Mouse (Mus musculus): ENCODE measurements around the gene Gaa. TPM values are rescaled to one million over a fixed set of nuclear protein-coding genes. Genes with fewer than 3 reads are reported as not detected.
"Not testable (repeated sequence)": the region's sequence is repeated elsewhere in the genome, so short reads cannot be mapped to it uniquely, and the experiment has no call there.

Gene Gaa
- polyA plus RNA-seq, 1 experiment from 2014 or later, result 15.7 TPM

DNA sequence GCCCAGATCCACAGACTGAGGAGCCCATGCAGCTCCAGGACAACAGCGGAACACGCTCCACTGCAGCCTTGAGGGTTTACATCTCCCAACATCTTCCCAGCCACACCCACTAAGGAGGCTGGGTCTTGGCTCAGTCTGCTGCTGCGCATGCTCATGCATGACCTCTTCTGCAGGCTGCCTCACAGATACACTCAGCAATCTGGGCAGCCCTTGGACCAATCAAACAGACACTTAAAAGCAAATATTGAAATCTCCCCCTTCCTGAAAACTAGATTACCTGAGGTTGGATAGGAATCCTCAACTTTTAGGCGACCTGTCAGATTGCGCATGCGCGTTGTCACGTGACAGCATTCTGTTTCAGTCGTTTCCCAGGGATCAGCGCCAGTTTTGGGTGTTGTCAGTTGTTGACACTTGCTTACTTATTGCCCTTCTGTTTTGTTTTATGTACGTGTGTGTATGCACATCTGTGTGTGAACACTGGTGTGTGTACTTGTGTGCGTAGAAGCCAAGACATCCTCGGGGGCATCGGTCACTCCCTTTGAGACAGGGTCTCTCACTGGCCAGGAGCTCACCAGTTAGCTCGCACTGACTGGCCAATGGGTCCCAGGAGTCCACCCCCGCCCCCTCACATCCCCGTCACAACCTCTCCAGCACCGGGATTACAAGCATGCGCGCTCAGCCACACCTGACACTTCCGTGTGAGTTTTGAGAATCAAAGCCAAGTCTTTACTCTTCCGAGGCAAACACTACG is 8.9 kb upstream of the Gaa start:
- H3K4me1 ChIP-seq (ENCODE audit: control insufficient read depth, insufficient read depth, low read length), result no peaks in the 10 kb centered on the region
- H3K4me2 ChIP-seq (ENCODE audit: low read depth, low read length), result peak overlapping the region; percentile 29
- no peak overlapping the region; the same call in 1 of the 2 replicates for H3K9ac ChIP-seq (replicated peaks; ENCODE audit: low read length)
- no peak overlapping the region for H3K4me3 ChIP-seq (ENCODE audit: low read depth, low read length)
- H3K36me3 ChIP-seq (replicated peaks; ENCODE audit: control insufficient read depth, insufficient read depth, low read depth, low read length), result no peaks in the 10 kb centered on the region
- no peaks in the 10 kb centered on the region for H3K9me3 ChIP-seq (replicated peaks; ENCODE audit: control insufficient read depth, low read length)
- ATAC-seq (replicated peaks; ENCODE audit: insufficient number of reproducible peaks, low FRiP score, low TSS enrichment, low read depth) (peak; percentile 47; the same call in 1 of the 2 replicates), DNase-seq (ENCODE audit: low spot score) (peak; percentile 53)
- 62% methylated on average over 23 of the region's 23 CpGs for WGBS
- H3K27me3 ChIP-seq (ENCODE audit: control insufficient read depth, insufficient read depth, low read length), result no peaks in the 10 kb centered on the region
- H3K27ac ChIP-seq (replicated peaks; ENCODE audit: low read depth, low read length), result no peak overlapping the region

DNA sequence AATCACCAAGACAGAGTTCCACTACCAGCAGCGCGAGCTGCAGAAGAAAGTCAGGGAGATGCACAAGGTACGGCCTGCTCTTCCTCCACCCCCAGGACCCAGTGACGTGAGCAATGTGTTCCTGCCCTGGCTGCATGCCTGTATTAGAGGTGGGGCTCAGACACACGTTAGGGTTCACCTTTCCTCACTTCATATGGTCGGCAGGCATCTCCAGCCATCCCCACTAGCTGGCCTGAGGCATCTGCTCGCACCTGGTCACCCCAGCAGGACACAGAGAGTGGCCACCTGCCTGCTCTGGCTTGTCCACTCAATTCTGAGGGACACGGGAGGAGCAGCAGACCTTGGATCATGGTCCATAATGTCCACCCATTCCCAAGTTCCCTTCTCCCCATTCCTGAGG is 7.7 kb upstream of the Gaa start:
- H3K9me3 ChIP-seq (replicated peaks; ENCODE audit: control insufficient read depth, low read length), result no peaks in the 10 kb centered on the region
- 89% methylated on average over 8 of the region's 8 CpGs for WGBS
- H3K36me3 ChIP-seq (replicated peaks; ENCODE audit: control insufficient read depth, insufficient read depth, low read depth, low read length), result no peaks in the 10 kb centered on the region
- DNase-seq (ENCODE audit: low spot score) (no peak), ATAC-seq (replicated peaks; ENCODE audit: insufficient number of reproducible peaks, low FRiP score, low TSS enrichment, low read depth) (no peak)
- no peaks in the 10 kb centered on the region for H3K4me1 ChIP-seq (ENCODE audit: control insufficient read depth, insufficient read depth, low read length)
- no peak overlapping the region for H3K27ac ChIP-seq (replicated peaks; ENCODE audit: low read depth, low read length)
- no peaks in the 10 kb centered on the region for H3K27me3 ChIP-seq (ENCODE audit: control insufficient read depth, insufficient read depth, low read length)
- H3K9ac ChIP-seq (replicated peaks; ENCODE audit: low read length), result no peak overlapping the region
- H3K4me3 ChIP-seq (ENCODE audit: low read depth, low read length), result no peak overlapping the region
- H3K4me2 ChIP-seq (ENCODE audit: low read depth, low read length), result no peak overlapping the region

DNA sequence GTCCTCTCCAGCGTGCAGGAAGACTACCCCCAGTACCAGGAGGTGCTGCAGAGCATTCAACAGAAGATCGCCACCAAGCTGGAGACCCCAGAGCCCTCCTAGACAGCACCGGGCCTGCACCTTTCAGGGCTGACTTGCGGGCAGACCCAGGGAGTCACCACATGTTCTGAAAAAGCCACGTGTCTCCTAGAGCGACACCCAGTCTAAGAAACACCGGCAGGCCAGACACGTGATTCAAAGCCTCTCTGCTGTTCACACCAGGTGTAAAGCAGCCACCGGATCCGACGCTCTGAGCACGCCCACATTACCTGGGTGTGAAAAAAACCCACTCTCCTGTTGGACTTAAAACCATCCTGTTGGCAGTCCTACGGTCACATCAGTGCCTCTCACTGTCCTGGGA is 3.3 kb upstream of the Gaa start:
- Histone ChIP-seq H3K9ac (replicated peaks; ENCODE audit: low read length) (no peak overlapping the region), H3K4me3 (ENCODE audit: low read depth, low read length) (no peak overlapping the region), H3K9me3 (replicated peaks; ENCODE audit: control insufficient read depth, low read length) (no peaks in the 10 kb centered on the region), H3K27me3 (ENCODE audit: control insufficient read depth, insufficient read depth, low read length) (no peaks in the 10 kb centered on the region), H3K27ac (replicated peaks; ENCODE audit: low read depth, low read length) (no peak overlapping the region), H3K4me2 (ENCODE audit: low read depth, low read length) (no peak overlapping the region), H3K4me1 (ENCODE audit: control insufficient read depth, insufficient read depth, low read length) (no peaks in the 10 kb centered on the region), H3K36me3 (replicated peaks; ENCODE audit: control insufficient read depth, insufficient read depth, low read depth, low read length) (no peaks in the 10 kb centered on the region)
- 88% methylated on average over 13 of the region's 13 CpGs for WGBS
- ATAC-seq (replicated peaks; ENCODE audit: insufficient number of reproducible peaks, low FRiP score, low TSS enrichment, low read depth) (no peak), DNase-seq (ENCODE audit: low spot score) (no peak)

DNA sequence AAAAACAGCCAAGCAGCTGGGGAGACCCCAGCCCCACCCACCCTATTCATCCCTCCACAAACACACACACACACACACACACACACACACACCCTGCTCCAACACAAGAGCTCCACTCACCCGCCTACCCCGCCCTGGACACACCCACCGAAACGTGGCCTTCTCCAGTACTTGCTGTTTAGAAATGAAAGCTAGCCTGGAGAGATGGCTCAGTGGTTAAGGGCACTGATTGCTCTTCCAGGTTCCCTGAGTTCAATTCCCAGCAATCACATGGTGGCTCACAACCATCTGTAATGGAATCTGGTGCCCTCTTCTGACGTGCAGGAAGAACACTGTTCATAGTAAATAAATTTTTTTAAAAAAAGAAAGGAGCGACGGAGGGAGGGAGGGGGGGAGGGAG is 1.9 kb upstream of the Gaa start:
- 75% methylated on average over 7 of the region's 7 CpGs for WGBS
- no peaks in the 10 kb centered on the region for H3K4me1 ChIP-seq (ENCODE audit: control insufficient read depth, insufficient read depth, low read length)
- no peaks in the 10 kb centered on the region for H3K27me3 ChIP-seq (ENCODE audit: control insufficient read depth, insufficient read depth, low read length)
- DNase-seq (ENCODE audit: low spot score) (no peak), ATAC-seq (replicated peaks; ENCODE audit: insufficient number of reproducible peaks, low FRiP score, low TSS enrichment, low read depth) (no peak)
- H3K4me3 ChIP-seq (ENCODE audit: low read depth, low read length), result no peak overlapping the region
- no peak overlapping the region for H3K27ac ChIP-seq (replicated peaks; ENCODE audit: low read depth, low read length)
- no peak overlapping the region for H3K9ac ChIP-seq (replicated peaks; ENCODE audit: low read length)
- no peaks in the 10 kb centered on the region for H3K36me3 ChIP-seq (replicated peaks; ENCODE audit: control insufficient read depth, insufficient read depth, low read depth, low read length)
- H3K4me2 ChIP-seq (ENCODE audit: low read depth, low read length), result no peak overlapping the region
- no peaks in the 10 kb centered on the region for H3K9me3 ChIP-seq (replicated peaks; ENCODE audit: control insufficient read depth, low read length)

DNA sequence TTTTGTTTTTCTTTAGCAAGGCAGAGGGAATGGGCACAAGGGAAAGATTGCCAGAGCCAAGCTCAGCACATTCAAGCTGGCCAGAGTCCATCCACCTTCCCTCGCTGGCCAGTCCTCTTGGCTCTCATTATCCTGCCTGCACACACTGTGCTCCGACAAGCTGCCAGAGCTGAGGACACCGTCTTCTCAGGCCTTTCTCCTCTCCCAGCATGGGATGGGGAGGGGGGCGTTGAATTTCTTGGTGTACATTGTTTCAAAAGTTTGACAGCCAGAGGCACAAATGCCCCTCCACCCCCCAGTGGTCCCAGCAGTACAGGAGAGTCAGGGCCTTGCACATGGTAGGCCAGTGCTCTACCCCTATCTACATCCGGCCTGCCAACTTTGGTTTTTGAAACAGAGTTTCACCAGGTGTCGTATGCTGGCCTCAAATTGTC is 429 bp upstream of the Gaa start:
- WGBS, result 49% methylated on average over 6 of the region's 6 CpGs
- Histone ChIP-seq H3K4me2 (ENCODE audit: low read depth, low read length) (no peak overlapping the region), H3K27me3 (ENCODE audit: control insufficient read depth, insufficient read depth, low read length) (no peaks in the 10 kb centered on the region), H3K9ac (replicated peaks; ENCODE audit: low read length) (no peak overlapping the region), H3K4me3 (ENCODE audit: low read depth, low read length) (no peak overlapping the region), H3K36me3 (replicated peaks; ENCODE audit: control insufficient read depth, insufficient read depth, low read depth, low read length) (no peaks in the 10 kb centered on the region), H3K9me3 (replicated peaks; ENCODE audit: control insufficient read depth, low read length) (no peaks in the 10 kb centered on the region), H3K27ac (replicated peaks; ENCODE audit: low read depth, low read length) (no peak overlapping the region), H3K4me1 (ENCODE audit: control insufficient read depth, insufficient read depth, low read length) (no peaks in the 10 kb centered on the region)
- DNase-seq (ENCODE audit: low spot score) (no peak), ATAC-seq (replicated peaks; ENCODE audit: insufficient number of reproducible peaks, low FRiP score, low TSS enrichment, low read depth) (no peak; the same call in 1 of the 2 replicates)

DNA sequence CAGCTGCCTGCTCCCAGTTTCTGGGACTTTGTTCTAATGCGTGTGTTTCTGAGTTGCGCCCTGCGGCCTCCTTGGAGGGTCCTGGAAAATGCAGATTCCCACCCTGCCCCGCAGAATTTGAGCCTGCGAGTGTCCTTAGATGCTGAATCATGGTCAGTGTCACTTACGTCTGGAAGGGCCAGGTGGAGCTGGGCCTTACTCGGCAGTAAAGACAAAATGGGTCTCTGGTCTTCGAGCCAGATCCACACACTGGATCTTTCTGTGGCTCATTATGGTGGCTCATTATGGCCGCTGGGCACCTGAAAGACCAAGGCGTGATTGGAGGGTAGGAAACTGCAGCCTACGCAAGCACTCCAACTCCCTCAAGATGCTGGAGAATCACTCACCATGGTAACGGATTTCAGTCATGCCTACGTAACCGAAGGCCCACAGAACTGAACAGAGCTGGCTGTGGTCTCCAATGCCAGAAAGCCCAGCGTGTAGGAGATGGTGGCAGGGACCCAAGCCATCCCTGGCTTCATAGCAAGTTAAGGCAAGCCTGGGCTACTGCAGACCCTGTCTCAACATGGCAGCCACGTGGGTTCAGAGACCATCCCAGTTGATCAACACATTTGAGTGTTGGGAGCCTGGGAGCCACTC is 989 bp downstream of the Gaa start:
- Histone ChIP-seq H3K4me2 (ENCODE audit: low read depth, low read length) (peak overlapping the region; percentile 86), H3K9me3 (replicated peaks; ENCODE audit: control insufficient read depth, low read length) (no peaks in the 10 kb centered on the region), H3K4me3 (ENCODE audit: low read depth, low read length) (peak overlapping the region; percentile 57), H3K4me1 (ENCODE audit: control insufficient read depth, insufficient read depth, low read length) (no peaks in the 10 kb centered on the region), H3K9ac (replicated peaks; ENCODE audit: low read length) (peak overlapping the region; percentile 63; the same call in 1 of the 2 replicates), H3K27me3 (ENCODE audit: control insufficient read depth, insufficient read depth, low read length) (no peaks in the 10 kb centered on the region), H3K27ac (replicated peaks; ENCODE audit: low read depth, low read length) (no peak overlapping the region), H3K36me3 (replicated peaks; ENCODE audit: control insufficient read depth, insufficient read depth, low read depth, low read length) (no peaks in the 10 kb centered on the region)
- 81% methylated on average over 16 of the region's 16 CpGs for WGBS
- ATAC-seq (replicated peaks; ENCODE audit: insufficient number of reproducible peaks, low FRiP score, low TSS enrichment, low read depth), result no peak
- no peak for DNase-seq (ENCODE audit: low spot score)

DNA sequence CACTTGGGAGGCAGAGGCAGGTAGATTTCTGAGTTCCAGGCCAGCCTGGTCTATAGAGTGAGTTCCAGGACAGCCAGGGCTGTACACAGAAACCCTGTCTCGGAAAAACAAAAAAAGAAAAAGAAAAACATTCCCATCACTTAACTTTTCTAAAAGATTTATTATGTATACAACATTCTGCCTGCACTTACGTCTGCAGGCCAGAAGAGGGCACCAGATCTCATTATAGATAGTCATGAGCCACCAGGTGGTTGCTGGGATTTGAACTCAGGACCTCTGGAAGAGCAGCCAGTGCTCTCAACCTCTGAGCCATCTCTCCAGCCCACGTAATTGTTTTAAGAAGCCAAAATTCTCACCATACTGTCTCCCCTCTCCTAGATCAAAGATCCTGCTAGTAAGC is 4.8 kb downstream of the Gaa start:
- H3K27ac ChIP-seq (replicated peaks; ENCODE audit: low read depth, low read length); H3K4me2 ChIP-seq (ENCODE audit: low read depth, low read length); ATAC-seq (replicated peaks; ENCODE audit: insufficient number of reproducible peaks, low FRiP score, low TSS enrichment, low read depth); H3K9me3 ChIP-seq (replicated peaks; ENCODE audit: control insufficient read depth, low read length); H3K9ac ChIP-seq (replicated peaks; ENCODE audit: low read length); H3K4me3 ChIP-seq (ENCODE audit: low read depth, low read length); H3K27me3 ChIP-seq (ENCODE audit: control insufficient read depth, insufficient read depth, low read length); H3K4me1 ChIP-seq (ENCODE audit: control insufficient read depth, insufficient read depth, low read length); H3K36me3 ChIP-seq (replicated peaks; ENCODE audit: control insufficient read depth, insufficient read depth, low read depth, low read length): not testable (repeated sequence)
- DNase-seq (ENCODE audit: low spot score), result peak; percentile 11
- 54% methylated on average over 3 of the region's 3 CpGs for WGBS

DNA sequence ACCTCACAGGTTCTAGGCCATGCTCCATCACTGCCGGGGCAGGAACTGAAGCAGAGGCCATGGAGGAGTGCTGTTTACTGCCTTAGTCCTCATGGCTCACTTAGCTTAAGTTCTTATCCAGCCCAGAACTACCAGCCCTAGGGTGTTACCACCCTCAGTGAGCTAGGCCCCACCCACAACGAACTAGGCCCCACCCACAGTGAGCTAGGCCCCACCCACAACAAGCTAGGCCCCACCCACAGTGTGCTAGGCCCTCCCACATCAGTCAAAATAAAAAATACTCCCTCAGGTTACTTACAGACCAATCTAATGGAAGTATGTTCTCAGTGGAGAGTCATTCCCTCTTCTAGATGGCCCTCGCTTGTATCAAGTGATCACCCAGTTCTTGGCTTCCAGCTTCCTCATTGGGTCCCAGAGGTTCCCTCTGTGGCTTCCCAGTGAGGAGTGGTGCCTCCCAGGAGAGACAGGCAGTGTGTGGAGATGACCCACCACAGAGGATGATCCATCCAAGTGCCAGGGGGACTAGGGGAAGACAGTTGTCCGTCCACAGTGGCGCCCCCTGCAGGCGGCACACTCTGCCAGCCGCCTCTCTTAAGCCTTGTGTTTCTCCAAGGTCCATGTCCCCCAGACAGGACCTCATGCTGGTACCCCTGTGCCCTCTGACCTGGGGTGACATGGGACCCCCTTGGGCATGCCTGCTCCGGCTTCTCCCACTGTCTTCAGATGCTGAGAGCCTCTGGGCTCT is 5.7 kb downstream of the Gaa start:
- Histone ChIP-seq H3K4me1 (ENCODE audit: control insufficient read depth, insufficient read depth, low read length) (no peaks in the 10 kb centered on the region), H3K4me3 (ENCODE audit: low read depth, low read length) (no peak overlapping the region), H3K9me3 (replicated peaks; ENCODE audit: control insufficient read depth, low read length) (no peaks in the 10 kb centered on the region), H3K4me2 (ENCODE audit: low read depth, low read length) (no peak overlapping the region), H3K9ac (replicated peaks; ENCODE audit: low read length) (no peak overlapping the region), H3K27me3 (ENCODE audit: control insufficient read depth, insufficient read depth, low read length) (no peaks in the 10 kb centered on the region), H3K27ac (replicated peaks; ENCODE audit: low read depth, low read length) (no peak overlapping the region), H3K36me3 (replicated peaks; ENCODE audit: control insufficient read depth, insufficient read depth, low read depth, low read length) (no peaks in the 10 kb centered on the region)
- ATAC-seq (replicated peaks; ENCODE audit: insufficient number of reproducible peaks, low FRiP score, low TSS enrichment, low read depth), result no peak
- WGBS, result 85% methylated on average over 8 of the region's 8 CpGs
- no peak for DNase-seq (ENCODE audit: low spot score)
